In the genomic region with DNA sequence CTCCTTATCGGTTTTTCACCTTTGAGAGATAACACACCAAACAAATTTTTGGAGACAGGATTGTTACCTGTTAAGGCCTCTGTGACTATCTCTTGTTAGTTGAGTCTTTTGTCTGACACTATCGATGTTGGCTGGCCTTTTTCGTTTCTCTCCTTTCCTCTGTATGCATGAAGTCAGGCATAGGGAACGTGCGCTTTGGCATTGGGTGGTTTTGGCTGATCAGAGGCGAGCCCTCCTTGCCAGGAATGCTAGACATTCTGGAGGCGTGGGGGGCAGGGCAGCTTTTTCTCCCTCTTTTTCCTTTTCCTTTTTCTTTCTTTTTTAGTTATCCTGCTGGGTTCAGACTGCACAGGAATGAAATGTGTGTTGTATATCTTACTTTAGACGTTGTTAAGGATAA, we compare ENCODE assay signal across 9 mouse cellular contexts. TPM values are rescaled to one million over a fixed set of nuclear protein-coding genes. Genes with fewer than 3 reads are reported as not detected.
DNase-seq lines count a peak whose midpoint lies in the region; ATAC-seq and TF ChIP-seq lines count a peak whose summit lies in the region.
"Had no signal": no experiment of that assay in that cellular context is flagged by ENCODE, and none has a peak within 500 bp of the region (broad histone marks: within the 10 kb centered on the region; RNA-seq: fewer than 3 reads in every experiment).

No protein-coding gene starts in this region.

- H3K4me2 ChIP-seq in lung, embryonic 16.5 days (ENCODE audit: low read depth, low read length) = peak overlapping the region; percentile 61
- peak overlapping the region; percentile 60 for H3K4me2 ChIP-seq in stomach, postnatal 0 days (replicated peaks; ENCODE audit: low read depth)

- peaks cover 10% of the 10 kb centered on the region for H3K4me1 ChIP-seq in lung, embryonic 16.5 days (replicated peaks; ENCODE audit: control insufficient read depth, insufficient read depth, low read length)
- H3K4me1 ChIP-seq in stomach, postnatal 0 days (replicated peaks; ENCODE audit: control insufficient read depth, insufficient read depth) = 0 out of 2 replicates have a peak, but pooled peaks cover 1% of the 10 kb centered on the region

- DNase-seq in frontal cortex, postnatal 36 days (ENCODE audit: low spot score in 2 of 2) = peak; percentile 6 to 15
- DNase-seq in frontal cortex, postnatal 14 days (ENCODE audit: low spot score in 2 of 2) = no peak
- DNase-seq in brain, embryonic 14.5 days (ENCODE audit: low read depth) = peak; percentile 62
- peak; percentile 61 for DNase-seq in heart, adult 8-10 months (ENCODE audit: low spot score)
- DNase-seq in kidney, adult 9 months = peak; percentile 73
- peak; percentile 48 for DNase-seq in stomach, postnatal 0 days (ENCODE audit: low spot score)
- no peak for DNase-seq in B cell, adult 2 months

- peak overlapping the region; percentile 74 for H3K4me3 ChIP-seq in lung, embryonic 16.5 days (ENCODE audit: low read length)
- H3K4me3 ChIP-seq in stomach, postnatal 0 days (ENCODE audit: low read depth, low read length) = peak overlapping the region; percentile 69

- ATAC-seq in lung, embryonic 16.5 days (ENCODE audit: low read depth) = no peak
- no peak for ATAC-seq in stomach, postnatal 0 days (ENCODE audit: low FRiP score, low TSS enrichment)

- H3K27me3 ChIP-seq in lung, embryonic 16.5 days (ENCODE audit: control insufficient read depth, insufficient read depth, low read depth, low read length) = no peaks in the 10 kb centered on the region
- H3K27me3 ChIP-seq in stomach, postnatal 0 days (ENCODE audit: control insufficient read depth, insufficient read depth, low read length) = no peaks in the 10 kb centered on the region

- TF ChIP-seq EP300 in stomach, postnatal 0 days (optimal IDR thresholded peaks at IDR 0.05) = no peak

- 4% methylated on average over 8 of the region's 8 CpGs for WGBS in lung, embryonic 16.5 days
- WGBS in stomach, postnatal 0 days = 6% methylated on average over 8 of the region's 8 CpGs

- H3K27ac ChIP-seq in lung, embryonic 16.5 days (ENCODE audit: low read length) = peak overlapping the region; percentile 13; the same call in 1 of the 2 replicates
- no peak overlapping the region for H3K27ac ChIP-seq in stomach, postnatal 0 days (replicated peaks)

- H3K36me3 ChIP-seq in lung, embryonic 16.5 days (ENCODE audit: control insufficient read depth, insufficient read depth, low read length) = no peaks in the 10 kb centered on the region
- H3K36me3 ChIP-seq in stomach, postnatal 0 days (ENCODE audit: control insufficient read depth, insufficient read depth, low read length) = no peaks in the 10 kb centered on the region
- H3K36me3 ChIP-seq: G1E had no signal

- no peak for TF ChIP-seq CTCF in brain, embryonic 14.5 days (IDR thresholded peaks at IDR 0.05; ENCODE audit: borderline replicate concordance, extremely low read depth, insufficient read depth, insufficient read length)
- TF ChIP-seq CTCF in stomach, postnatal 0 days (IDR thresholded peaks at IDR 0.05; ENCODE audit: low read depth) = no peak

- TF ChIP-seq POLR2A in brain, embryonic 14.5 days (IDR thresholded peaks at IDR 0.05; ENCODE audit: borderline replicate concordance, extremely low read depth, insufficient read depth, insufficient read length, poor library complexity, severe bottlenecking) = no peak

- no peaks in the 10 kb centered on the region for H3K9me3 ChIP-seq in lung, embryonic 16.5 days (ENCODE audit: control insufficient read depth, low read length)
- H3K9me3 ChIP-seq in stomach, postnatal 0 days (ENCODE audit: control insufficient read depth, low read length) = no peaks in the 10 kb centered on the region
- H3K9me3 ChIP-seq: G1E had no signal

- H3K9ac ChIP-seq in lung, embryonic 16.5 days (ENCODE audit: low read length) = peak overlapping the region; percentile 75
- peak overlapping the region; percentile 18 for H3K9ac ChIP-seq in stomach, postnatal 0 days (ENCODE audit: low read length)

RNA-seq across cellular contexts. Expression of gene Arhgap29, which starts 16.3 kb away (rescaled TPM):
- polyA plus RNA-seq in brain, embryonic 14.5 days (2012; rRNA removed) = 15.2 and 26.2 TPM in 2 replicates
- total RNA-seq in heart, adult 8-10 months (2022) = 10 to 100 TPM; 33.4 to 38.6 (median 37.2) TPM
- polyA plus RNA-seq in lung, embryonic 16.5 days (2015; fragmentation: Nextera tagmentation; extraction: Ambion mirVana) = 64.6 and 65.6 TPM in 2 replicates
- polyA plus RNA-seq in stomach, postnatal 0 days (2015; fragmentation: Nextera tagmentation; extraction: Ambion mirVana) = 15.4 and 16.6 TPM in 2 replicates

Comparison
In these comparisons a context has a peak if more than half of its experiments do, and no peak if none do; other contexts are left out.
1. DNase-seq: peak in frontal cortex, postnatal 36 days (2 of 2), brain, embryonic 14.5 days (single experiment), heart, adult 8-10 months (single experiment), kidney, adult 9 months (single experiment) and stomach, postnatal 0 days (single experiment); none in frontal cortex, postnatal 14 days (0 of 2) and B cell, adult 2 months (0 of 2).